Mouse (Mus musculus): ENCODE results near the gene Tmc8. TPM values are rescaled to one million over a fixed set of nuclear protein-coding genes. Genes with fewer than 3 reads are reported as not detected.
"Not testable (repeated sequence)": the region's sequence is repeated elsewhere in the genome, so short reads cannot be mapped to it uniquely, and the experiment has no call there.

Gene Tmc8
- total and polyA plus RNA-seq, 2 experiments from 2014 or later, result 0.33 to 0.79 TPM

GRCm38 (mm10) chr11:117813867-117814266 lies 32.0 kb downstream of the Tmc8 start:
- no peak for TF ChIP-seq CTCF (IDR thresholded peaks at IDR 0.05)
- H3K4me3 ChIP-seq (ENCODE audit: low read depth, low read length), result no peak overlapping the region
- H3K9me3 ChIP-seq (ENCODE audit: low read length), result no peaks in the 10 kb centered on the region
- 72% methylated on average over 5 of the region's 5 CpGs for WGBS
- no peaks in the 10 kb centered on the region for H3K4me1 ChIP-seq (ENCODE audit: insufficient read depth, low read length)
- H3K4me2 ChIP-seq (ENCODE audit: low read depth, low read length, poor library complexity, severe bottlenecking), result no peak overlapping the region
- no peaks in the 10 kb centered on the region for H3K36me3 ChIP-seq (ENCODE audit: insufficient read depth, low read length)
- H3K27ac ChIP-seq (ENCODE audit: low read depth, low read length), result no peak overlapping the region
- peaks cover 5% of the 10 kb centered on the region; the same call in 1 of the 2 replicates for H3K27me3 ChIP-seq (ENCODE audit: insufficient read depth, low read length)
- DNase-seq (ENCODE audit: low spot score) (no peak), ATAC-seq (ENCODE audit: low FRiP score) (no peak)
- no peak overlapping the region for H3K9ac ChIP-seq (replicated peaks; ENCODE audit: low read length, poor library complexity, severe bottlenecking)

GRCm38 (mm10) chr11:117814704-117815366 lies 33.0 kb downstream of the Tmc8 start:
- 95% methylated on average over 6 of the region's 6 CpGs for WGBS
- H3K27me3 ChIP-seq (ENCODE audit: insufficient read depth, low read length), result no peaks in the 10 kb centered on the region
- DNase-seq (ENCODE audit: low spot score), result no peak
- ATAC-seq (ENCODE audit: low FRiP score), result no peak
- TF ChIP-seq CTCF (IDR thresholded peaks at IDR 0.05), result no peak
- no peak overlapping the region for H3K9ac ChIP-seq (replicated peaks; ENCODE audit: low read length, poor library complexity, severe bottlenecking)
- no peaks in the 10 kb centered on the region for H3K36me3 ChIP-seq (ENCODE audit: insufficient read depth, low read length)
- H3K4me3 ChIP-seq (ENCODE audit: low read depth, low read length), result no peak overlapping the region
- H3K4me1 ChIP-seq (ENCODE audit: insufficient read depth, low read length), result no peaks in the 10 kb centered on the region
- H3K27ac ChIP-seq (ENCODE audit: low read depth, low read length), result no peak overlapping the region
- no peaks in the 10 kb centered on the region for H3K9me3 ChIP-seq (ENCODE audit: low read length)
- no peak overlapping the region for H3K4me2 ChIP-seq (ENCODE audit: low read depth, low read length, poor library complexity, severe bottlenecking)

- not testable (repeated sequence) for H3K27ac ChIP-seq (ENCODE audit: low read depth, low read length); H3K9me3 ChIP-seq (ENCODE audit: low read length); H3K4me1 ChIP-seq (ENCODE audit: insufficient read depth, low read length); ATAC-seq (ENCODE audit: low FRiP score); H3K4me2 ChIP-seq (ENCODE audit: low read depth, low read length, poor library complexity, severe bottlenecking); H3K27me3 ChIP-seq (ENCODE audit: insufficient read depth, low read length); H3K9ac ChIP-seq (replicated peaks; ENCODE audit: low read length, poor library complexity, severe bottlenecking); H3K4me3 ChIP-seq (ENCODE audit: low read depth, low read length); DNase-seq (ENCODE audit: low spot score); H3K36me3 ChIP-seq (ENCODE audit: insufficient read depth, low read length)
- WGBS, result 87% methylated on average over 9 of the region's 9 CpGs
These were observed 34.0 kb downstream of the Tmc8 start for GRCm38 (mm10) chr11:117815850-117816249.

- H3K4me3 ChIP-seq (ENCODE audit: low read depth, low read length), result no peak overlapping the region
- H3K36me3 ChIP-seq (ENCODE audit: insufficient read depth, low read length), result no peaks in the 10 kb centered on the region
- H3K9ac ChIP-seq (replicated peaks; ENCODE audit: low read length, poor library complexity, severe bottlenecking), result no peak overlapping the region
- no peaks in the 10 kb centered on the region for H3K9me3 ChIP-seq (ENCODE audit: low read length)
- H3K27ac ChIP-seq (ENCODE audit: low read depth, low read length), result no peak overlapping the region
- 91% methylated on average over 10 of the region's 13 CpGs for WGBS
- DNase-seq (ENCODE audit: low spot score) (no peak), ATAC-seq (ENCODE audit: low FRiP score) (no peak)
- no peaks in the 10 kb centered on the region for H3K27me3 ChIP-seq (ENCODE audit: insufficient read depth, low read length)
- TF ChIP-seq CTCF (IDR thresholded peaks at IDR 0.05), result no peak
- H3K4me2 ChIP-seq (ENCODE audit: low read depth, low read length, poor library complexity, severe bottlenecking), result no peak overlapping the region
- no peaks in the 10 kb centered on the region for H3K4me1 ChIP-seq (ENCODE audit: insufficient read depth, low read length)
These were observed 34.6 kb downstream of the Tmc8 start for GRCm38 (mm10) chr11:117816389-117816996.

- no peak overlapping the region for H3K4me2 ChIP-seq (ENCODE audit: low read depth, low read length, poor library complexity, severe bottlenecking)
- ATAC-seq (ENCODE audit: low FRiP score) (no peak), DNase-seq (ENCODE audit: low spot score) (no peak)
- H3K27ac ChIP-seq (ENCODE audit: low read depth, low read length), result no peak overlapping the region
- no peaks in the 10 kb centered on the region for H3K36me3 ChIP-seq (ENCODE audit: insufficient read depth, low read length)
- TF ChIP-seq CTCF (IDR thresholded peaks at IDR 0.05), result no peak
- H3K27me3 ChIP-seq (ENCODE audit: insufficient read depth, low read length), result no peaks in the 10 kb centered on the region
- WGBS, result 58% methylated on average over 8 of the region's 8 CpGs
- no peaks in the 10 kb centered on the region for H3K9me3 ChIP-seq (ENCODE audit: low read length)
- no peak overlapping the region for H3K9ac ChIP-seq (replicated peaks; ENCODE audit: low read length, poor library complexity, severe bottlenecking)
- no peaks in the 10 kb centered on the region for H3K4me1 ChIP-seq (ENCODE audit: insufficient read depth, low read length)
- H3K4me3 ChIP-seq (ENCODE audit: low read depth, low read length), result no peak overlapping the region
These were observed 37.2 kb downstream of the Tmc8 start for GRCm38 (mm10) chr11:117819095-117819494.

- TF ChIP-seq CTCF (IDR thresholded peaks at IDR 0.05), result no peak
- ATAC-seq (ENCODE audit: low FRiP score) (no peak), DNase-seq (ENCODE audit: low spot score) (no peak)
- H3K4me1 ChIP-seq (ENCODE audit: insufficient read depth, low read length), result 0 out of 2 replicates have a peak, but pooled peaks cover 1% of the 10 kb centered on the region
- H3K9ac ChIP-seq (replicated peaks; ENCODE audit: low read length, poor library complexity, severe bottlenecking), result no peak overlapping the region
- no peak overlapping the region for H3K27ac ChIP-seq (ENCODE audit: low read depth, low read length)
- WGBS, result 100% methylated on average over 7 of the region's 7 CpGs
- no peaks in the 10 kb centered on the region for H3K36me3 ChIP-seq (ENCODE audit: insufficient read depth, low read length)
- no peak overlapping the region for H3K4me2 ChIP-seq (ENCODE audit: low read depth, low read length, poor library complexity, severe bottlenecking)
- H3K9me3 ChIP-seq (ENCODE audit: low read length), result no peaks in the 10 kb centered on the region
- no peaks in the 10 kb centered on the region for H3K27me3 ChIP-seq (ENCODE audit: insufficient read depth, low read length)
- no peak overlapping the region for H3K4me3 ChIP-seq (ENCODE audit: low read depth, low read length)
These were observed 38.3 kb downstream of the Tmc8 start for GRCm38 (mm10) chr11:117820173-117820572.

Data from midbrain, postnatal 0 days (tissue).